Mouse (Mus musculus): Measurements from ENCODE around the gene 2310034G01Rik.
A peak's percentile ranks its signal among the peaks of the same experiment; 100 is the strongest.

2310034G01Rik gene

GRCm38 (mm10) chr19:46327531-46328064, 22.5 kb downstream of the 2310034G01Rik start:
- peak; percentile 11 for DNase-seq

- DNase-seq, result peak; percentile 77
Measured at GRCm38 (mm10) chr19:46326756-46327305, 23.3 kb downstream of the 2310034G01Rik start, which contains the start of gene Psd. TSS of gene Psd (minus strand) at chr19:46327156.

- no peak for DNase-seq
Measured at GRCm38 (mm10) chr19:46326019-46326755, 23.9 kb downstream of the 2310034G01Rik start.

GRCm38 (mm10) chr19:46324918-46325317, 25.2 kb downstream of the 2310034G01Rik start:
- DNase-seq, result no peak

- DNase-seq, result no peak
Measured at GRCm38 (mm10) chr19:46324366-46324765, 25.7 kb downstream of the 2310034G01Rik start.

- DNase-seq, result no peak
Measured at GRCm38 (mm10) chr19:46323716-46324115, 26.4 kb downstream of the 2310034G01Rik start.

- no peak for DNase-seq
Measured at GRCm38 (mm10) chr19:46322996-46323572, 27.0 kb downstream of the 2310034G01Rik start.

- DNase-seq, result peak; percentile 7
Measured at GRCm38 (mm10) chr19:46322144-46322995, 27.7 kb downstream of the 2310034G01Rik start.

- DNase-seq, result peak; percentile 62
Measured at GRCm38 (mm10) chr19:46321101-46321943, 28.8 kb downstream of the 2310034G01Rik start.

GRCm38 (mm10) chr19:46320076-46320785, 29.9 kb downstream of the 2310034G01Rik start:
- peak; percentile 4 for DNase-seq

- peak; percentile 56 for DNase-seq
Measured at GRCm38 (mm10) chr19:46318586-46319378, 31.3 kb downstream of the 2310034G01Rik start.

GRCm38 (mm10) chr19:46318031-46318471, 32.1 kb downstream of the 2310034G01Rik start:
- DNase-seq, result peak; percentile 31

GRCm38 (mm10) chr19:46317546-46317885, 32.6 kb downstream of the 2310034G01Rik start:
- DNase-seq, result peak; percentile 18

- peak; percentile 13 for DNase-seq
Measured at GRCm38 (mm10) chr19:46316846-46317545, 33.1 kb downstream of the 2310034G01Rik start.

GRCm38 (mm10) chr19:46315752-46316610, 34.1 kb downstream of the 2310034G01Rik start:
- DNase-seq, result no peak

- peak; percentile 16 for DNase-seq
Measured at GRCm38 (mm10) chr19:46314872-46315742, 35.0 kb downstream of the 2310034G01Rik start.

- peak; percentile 54 for DNase-seq
Measured at GRCm38 (mm10) chr19:46314151-46314601, 35.9 kb downstream of the 2310034G01Rik start.
